Mouse (Mus musculus) retina, adult 2 months (tissue): Measurements from ENCODE around the gene Tas2r103.

Experiments
- DNase-seq: peaks from one replicate; pipeline ENCODE4 v3.0.0-alpha.2; 2012; ENCODE audit warnings: low read depth, low spot score

Tas2r103 gene

GRCm38 (mm10) chr6:133037001-133037400, at the start of gene Tas2r103:
Tas2r103 (minus strand) TSS chr6:133037101.
- DNase-seq = no peak

GRCm38 (mm10) chr6:133055716-133056115, 18.8 kb upstream of the Tas2r103 start, which contains the start of gene Tas2r140:
Tas2r140 (minus strand) TSS chr6:133055816.
- no peak for DNase-seq
